Mouse (Mus musculus) splenic B cell, adult 2 months (primary cell): ENCODE measurements at regions not wholly inside any gene's neighbourhood (a gene's known extent, or its start where the extent isn't known, plus 50 kb on each side); places are given as distances from the start of the nearest gene placed in this dataset.

Experiments used
- DNase-seq: peaks from one replicate; pipeline ENCODE4 v3.0.0-alpha.2; 2011; ENCODE audit warnings: low read depth, low spot score
- H3K27me3 ChIP-seq: 2 replicates; pipeline ENCODE4 v1.6.1; 2012; ENCODE audit warnings: mild to moderate bottlenecking, low read length, moderate library complexity, mixed read lengths; ENCODE audit not compliant: control insufficient read depth, poor library complexity, insufficient read depth, severe bottlenecking
- H3K36me3 ChIP-seq: 2 replicates; pipeline ENCODE4 v1.6.1; 2012; ENCODE audit warnings: mild to moderate bottlenecking, low read length, moderate library complexity, mixed read lengths; ENCODE audit not compliant: control insufficient read depth, poor library complexity, insufficient read depth, severe bottlenecking

GRCm38 (mm10) chr1:126918876-126919275, 88.3 kb upstream of the Nckap5 start:
- no peaks in the 10 kb centered on the region for H3K36me3 ChIP-seq
- H3K27me3 ChIP-seq, result no peaks in the 10 kb centered on the region
- DNase-seq, result no peak

GRCm38 (mm10) chr1:126917872-126918271, 87.3 kb upstream of the Nckap5 start:
- no peaks in the 10 kb centered on the region for H3K27me3 ChIP-seq
- DNase-seq, result no peak
- no peaks in the 10 kb centered on the region for H3K36me3 ChIP-seq

GRCm38 (mm10) chr1:126916369-126916768, 85.8 kb upstream of the Nckap5 start:
- Histone ChIP-seq H3K27me3 (no peaks in the 10 kb centered on the region), H3K36me3 (no peaks in the 10 kb centered on the region)
- no peak for DNase-seq

- Histone ChIP-seq H3K36me3 (no peaks in the 10 kb centered on the region), H3K27me3 (no peaks in the 10 kb centered on the region)
- DNase-seq, result no peak
These were observed 80.9 kb upstream of the Nckap5 start for GRCm38 (mm10) chr1:126911277-126912060.

GRCm38 (mm10) chr1:126907417-126907816, 76.8 kb upstream of the Nckap5 start:
- Histone ChIP-seq H3K27me3 (no peaks in the 10 kb centered on the region), H3K36me3 (no peaks in the 10 kb centered on the region)
- no peak for DNase-seq

GRCm38 (mm10) chr1:126898484-126898883, 67.9 kb upstream of the Nckap5 start:
- no peak for DNase-seq
- Histone ChIP-seq H3K27me3 (no peaks in the 10 kb centered on the region), H3K36me3 (no peaks in the 10 kb centered on the region)

GRCm38 (mm10) chr1:126896895-126897294, 66.3 kb upstream of the Nckap5 start:
- DNase-seq, result no peak
- no peaks in the 10 kb centered on the region for H3K27me3 ChIP-seq
- H3K36me3 ChIP-seq, result no peaks in the 10 kb centered on the region

GRCm38 (mm10) chr1:126880801-126881200, 50.2 kb upstream of the Nckap5 start:
- no peak for DNase-seq
- H3K27me3 ChIP-seq, result no peaks in the 10 kb centered on the region
- no peaks in the 10 kb centered on the region for H3K36me3 ChIP-seq
